Mouse (Mus musculus) small intestine, adult 2 months (tissue): ENCODE measurements around the gene Spsb3.

Experiments
- CTCF ChIP-seq: fragments of 200-500 bp; IDR thresholded peaks from 2 replicates; pipeline ENCODE4 v1.5.1; 2012; ENCODE audit warnings: low read depth, mild to moderate bottlenecking, control low read depth, inconsistent platforms, low read length, moderate library complexity, mixed read lengths; ENCODE audit not compliant: insufficient replicate concordance, insufficient read length; ENCODE audit errors: extremely low read depth
- POLR2A ChIP-seq: fragments of 200-500 bp; IDR thresholded peaks from 2 replicates; pipeline ENCODE4 v1.6.1; 2012; ENCODE audit warnings: low read depth, mild to moderate bottlenecking, control low read depth, inconsistent platforms, low read length, moderate library complexity

DNA sequence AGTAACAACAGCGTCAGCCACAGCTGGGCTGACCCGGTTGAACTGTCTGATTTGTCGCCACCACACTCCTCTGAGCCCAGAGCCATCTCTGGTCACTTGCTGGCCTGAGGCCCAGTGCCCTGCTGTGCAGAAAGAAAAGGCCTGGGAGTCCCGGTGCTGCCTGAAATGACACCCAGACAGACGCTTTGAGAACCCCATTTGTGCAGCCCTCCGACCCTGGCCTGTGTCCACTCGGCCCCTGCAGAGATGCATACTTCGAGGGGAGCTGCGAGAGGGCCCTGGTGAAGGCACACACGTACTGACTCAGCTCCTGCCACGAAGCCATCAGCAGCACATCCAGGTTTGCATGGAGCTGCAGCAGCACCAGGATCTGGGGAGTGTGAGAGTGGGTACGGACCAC is 6.3 kb downstream of the Spsb3 start:
- TF ChIP-seq POLR2A (no peak), CTCF (no peak)
